Mouse (Mus musculus) neural tube, embryonic 11.5 days (tissue): ENCODE results near the gene Cela3a. TPM values are rescaled to one million over a fixed set of nuclear protein-coding genes. Genes with fewer than 3 reads are reported as not detected.

ENCODE experiments used
- ATAC-seq: fragments of 200-750 bp; cut with Nextera tagmentation; 2 replicates; pipeline ENCODE4 v1.8.0; 2017; ENCODE audit warnings: moderate number of reproducible peaks, mild to moderate bottlenecking, moderate TSS enrichment, moderate library complexity; ENCODE audit not compliant: insufficient read depth, low FRiP score, low TSS enrichment
- DNase-seq: peaks from one replicate; pipeline ENCODE4 v3.0.0-alpha.2; 2015; ENCODE audit warnings: low spot score
- H3K27ac ChIP-seq: fragments of 300-500 bp; sonication (generic); 2 replicates; pipeline ENCODE4 v1.5.1; 2014; ENCODE audit warnings: low read depth, mild to moderate bottlenecking, low read length
- H3K27me3 ChIP-seq: fragments of 300-500 bp; sonication (generic); 2 replicates; pipeline ENCODE4 v1.6.1; 2014; ENCODE audit warnings: mild to moderate bottlenecking, low read length, mixed read lengths; ENCODE audit not compliant: control insufficient read depth, insufficient read depth
- H3K36me3 ChIP-seq: fragments of 300-500 bp; sonication (generic); 2 replicates; pipeline ENCODE4 v1.6.1; 2014; ENCODE audit warnings: mild to moderate bottlenecking, low read length, moderate library complexity, mixed read lengths; ENCODE audit not compliant: control insufficient read depth, insufficient read depth
- H3K4me1 ChIP-seq: fragments of 300-500 bp; sonication (generic); 2 replicates; pipeline ENCODE4 v1.6.1; 2014; ENCODE audit warnings: low read length, mixed read lengths; ENCODE audit not compliant: control insufficient read depth, insufficient read depth
- H3K4me2 ChIP-seq: fragments of 300-500 bp; sonication (generic); 2 replicates; pipeline ENCODE4 v1.6.1; 2014; ENCODE audit warnings: low read depth, mild to moderate bottlenecking, moderate library complexity
- H3K4me3 ChIP-seq: fragments of 300-500 bp; sonication (generic); 2 replicates; pipeline ENCODE4 v1.5.1; 2014; ENCODE audit warnings: low read depth, low read length
- H3K9ac ChIP-seq: fragments of 300-500 bp; sonication (generic); 2 replicates; pipeline ENCODE4 v1.6.1; 2014; ENCODE audit warnings: mild to moderate bottlenecking, low read length
- H3K9me3 ChIP-seq: fragments of 300-500 bp; sonication (generic); 2 replicates; pipeline ENCODE4 v1.6.1; 2016; ENCODE audit warnings: low read length; ENCODE audit not compliant: control insufficient read depth
- WGBS: fragments of 180-500 bp; shearing (Covaris S2); extraction: QIAGEN DNeasy Blood & Tissue Kit; methylation state at CpG from one replicate; pipeline ENCODE4 v1.1.7; 2014; 5-methylcytosine and 5-hydroxymethylcytosine counted together
- polyA plus RNA-seq: library from polyadenylated mRNA; unstranded; fragments of >200 nt; fragmentation: Nextera tagmentation; extraction: Ambion mirVana; gene quantifications from 2 replicates; pipeline ENCODE4 v1.2.1, GENCODE M21; 2014

Gene Cela3a
- polyA plus RNA-seq, 1 experiment from 2014 or later, result not detected

DNA sequence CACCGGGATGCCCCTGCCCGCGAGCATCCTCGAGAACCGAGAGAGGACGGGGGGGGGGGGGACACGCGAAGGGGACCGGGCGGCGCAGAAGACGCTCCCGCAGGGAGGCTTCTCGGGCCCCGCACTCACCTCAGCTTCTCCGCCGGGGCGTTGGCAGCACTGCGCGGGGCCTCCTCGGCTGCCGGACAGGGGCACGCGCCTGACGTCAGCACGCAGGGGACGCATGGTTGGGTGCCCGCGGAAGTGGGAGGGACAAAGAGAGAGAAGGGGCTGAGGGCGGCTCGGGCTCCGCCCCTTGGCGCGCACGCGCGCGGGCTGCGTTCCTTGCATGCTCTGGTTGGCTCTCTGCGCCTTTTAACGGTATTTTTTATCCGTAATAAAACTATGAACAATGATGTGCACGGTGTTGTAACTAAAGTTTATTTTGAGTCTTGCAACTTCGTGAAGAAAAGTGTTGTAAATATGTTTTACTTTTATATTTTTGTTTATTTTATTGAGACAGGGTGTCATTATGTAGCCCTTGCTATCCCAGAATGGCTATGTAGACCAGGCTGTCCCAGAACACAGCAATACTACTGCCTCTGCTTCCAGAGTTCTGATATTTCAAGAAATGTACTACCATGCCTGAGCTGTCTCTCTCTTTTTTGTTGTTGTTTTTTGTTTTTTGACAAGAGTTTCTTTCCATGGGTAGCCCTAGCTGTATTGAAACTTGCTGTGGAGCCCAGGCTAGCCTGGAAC is 51.9 kb downstream of the Cela3a start, which contains the start of gene Cdc42:
Cdc42 (minus strand) TSS at position 204 of the 738 bp plus-strand sequence.
- peak; percentile 97 for ATAC-seq
- peaks cover 6% of the 10 kb centered on the region; the same call in 1 of the 2 replicates for H3K4me1 ChIP-seq
- peak; percentile 98 for DNase-seq
- peak within 1 kb of the TSS; percentile 99 for H3K4me3 ChIP-seq
- H3K27ac ChIP-seq, result peak within 1 kb of the TSS; percentile 97
- H3K36me3 ChIP-seq, result no peaks in the 10 kb centered on the region
- H3K4me2 ChIP-seq, result peak within 1 kb of the TSS; percentile 71
- under 1% methylated on average over 37 of the region's 44 CpGs for WGBS
- H3K9ac ChIP-seq, result peak within 1 kb of the TSS; percentile 99
- H3K9me3 ChIP-seq, result no peaks in the 10 kb centered on the region
- H3K27me3 ChIP-seq, result no peaks in the 10 kb centered on the region

DNA sequence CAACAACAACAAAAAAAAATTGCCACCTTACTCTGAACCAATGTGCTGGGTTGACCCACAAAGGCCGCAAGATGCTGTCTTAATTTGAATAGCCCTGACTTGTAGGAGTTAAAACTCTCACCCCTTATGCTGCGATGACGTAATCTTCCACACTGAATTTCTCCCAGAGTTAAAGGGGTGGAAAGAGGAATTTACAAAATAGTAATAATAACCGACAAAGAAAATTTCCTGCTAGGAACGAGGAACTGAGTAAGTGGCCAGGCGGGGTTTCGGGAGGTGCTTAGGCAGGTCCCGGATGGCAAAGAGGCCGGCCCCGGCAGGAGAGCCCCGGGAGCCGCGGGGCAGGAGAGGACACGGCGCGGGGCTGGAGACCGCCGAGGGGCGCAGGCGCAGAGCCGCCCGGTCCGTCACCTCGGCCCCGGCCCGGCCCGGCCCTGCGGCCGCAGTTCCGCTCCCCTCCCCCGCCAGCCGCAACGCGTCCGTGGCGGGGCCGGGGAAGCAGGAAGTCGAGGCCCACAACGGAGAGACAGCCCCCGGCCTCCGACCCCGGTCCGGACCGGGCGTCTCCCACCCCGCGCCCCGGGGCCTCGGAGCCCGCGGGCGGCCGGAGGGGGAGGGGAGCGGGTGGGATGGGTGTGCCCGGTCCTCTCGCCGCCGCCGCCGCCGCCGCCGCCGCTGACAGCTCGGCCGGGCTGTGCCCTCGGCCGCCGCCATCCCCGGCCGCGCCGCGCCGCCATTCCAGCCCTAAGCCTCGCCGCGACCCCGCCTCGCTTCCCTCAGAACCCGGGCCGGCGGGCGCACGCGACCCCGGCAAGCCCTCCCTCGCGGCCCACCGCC is 52.7 kb downstream of the Cela3a start:
- Histone ChIP-seq H3K9ac (peak overlapping the region; percentile 99), H3K4me1 (peaks cover 6% of the 10 kb centered on the region; the same call in 1 of the 2 replicates), H3K27me3 (no peaks in the 10 kb centered on the region), H3K4me3 (peak overlapping the region; percentile 99), H3K36me3 (no peaks in the 10 kb centered on the region), H3K27ac (peak overlapping the region; percentile 97), H3K9me3 (no peaks in the 10 kb centered on the region), H3K4me2 (peak overlapping the region; percentile 71)
- WGBS, result 0% methylated on average over 24 of the region's 90 CpGs
- peak; percentile 73 for ATAC-seq
- peak; percentile 77 for DNase-seq

Other genes starting within 250 kb of the Cela3a start
- gene Wnt4, start 132.3 kb downstream of the Cela3a start, polyA plus RNA-seq, result 17.7 and 17.8 TPM in 2 replicates
- 722 and 745 TPM in 2 replicates for gene Cdc42, start 52.1 kb downstream of the Cela3a start, polyA plus RNA-seq
- gene Cela3b, start 20.7 kb upstream of the Cela3a start, polyA plus RNA-seq, result not detected in 2 replicates
- not detected in 2 replicates for gene 1700013G24Rik, start 43.5 kb upstream of the Cela3a start, polyA plus RNA-seq
- gene Hspg2, start 59.0 kb upstream of the Cela3a start, polyA plus RNA-seq, result 18.6 and 21.5 TPM in 2 replicates
- not detected in 2 replicates for gene Ldlrad2, start 164.8 kb upstream of the Cela3a start, polyA plus RNA-seq
- gene Usp48, start 184.0 kb upstream of the Cela3a start, polyA plus RNA-seq, result 84.6 and 91.9 TPM in 2 replicates